In the genomic region with DNA sequence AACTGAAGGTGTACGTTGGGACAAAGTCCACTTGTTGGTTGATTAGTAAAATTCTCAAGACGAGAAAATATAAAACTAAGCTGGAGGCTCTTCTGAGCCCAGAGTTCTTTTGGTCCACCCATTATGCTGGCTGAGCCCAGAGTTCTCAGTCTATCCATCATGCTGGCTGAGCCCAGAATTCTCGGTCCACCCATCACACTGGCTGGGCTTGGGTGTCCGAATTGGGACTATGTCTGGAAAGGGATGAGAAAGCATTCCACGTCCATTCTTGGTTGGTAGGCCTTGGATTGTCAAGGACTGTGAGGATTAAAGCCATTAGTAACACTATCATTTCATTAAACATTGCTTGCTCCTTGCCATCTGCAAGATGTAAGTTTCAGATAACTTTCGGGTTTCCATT, we compare ENCODE assay signal across 23 mouse cellular contexts. TPM values are rescaled to one million over a fixed set of nuclear protein-coding genes. Genes with fewer than 3 reads are reported as not detected.
DNase-seq lines count a peak whose midpoint lies in the region; ATAC-seq and TF ChIP-seq lines count a peak whose summit lies in the region.
"Had no signal": no experiment of that assay in that cellular context is flagged by ENCODE, and none has a peak within 500 bp of the region (broad histone marks: within the 10 kb centered on the region; RNA-seq: fewer than 3 reads in every experiment).

No protein-coding gene starts in this region.

- no peak overlapping the region for H3K9ac ChIP-seq in forebrain, embryonic 15.5 days (replicated peaks)
- no peak overlapping the region for H3K9ac ChIP-seq in lung, embryonic 16.5 days (ENCODE audit: low read length)
- H3K9ac ChIP-seq in MEL (ENCODE audit: control insufficient read depth, low read depth, low read length, poor library complexity, severe bottlenecking): no peak overlapping the region
- H3K9ac ChIP-seq: heart, embryonic 13.5 days; intestine, embryonic 15.5 days; lung, embryonic 14.5 days; neural tube, embryonic 12.5 days had no signal

- no peak overlapping the region for H3K4me2 ChIP-seq in forebrain, embryonic 15.5 days (replicated peaks)
- no peak overlapping the region for H3K4me2 ChIP-seq in lung, embryonic 16.5 days (ENCODE audit: low read depth, low read length)
- H3K4me2 ChIP-seq: heart, embryonic 13.5 days; intestine, embryonic 15.5 days; lung, embryonic 14.5 days; neural tube, embryonic 12.5 days had no signal

- ATAC-seq in forebrain, embryonic 15.5 days (replicated peaks): no peak
- peak; percentile 72 for ATAC-seq in lung, embryonic 16.5 days (ENCODE audit: low read depth)
- ATAC-seq in erythroblast, adult 5-6 weeks (replicated peaks; ENCODE audit: low FRiP score, poor library complexity, severe bottlenecking): no peak
- ATAC-seq: hindbrain, embryonic 16.5 days; intestine, embryonic 15.5 days had no signal

- H3K36me3 ChIP-seq in forebrain, embryonic 10.5 days (replicated peaks): no peaks in the 10 kb centered on the region
- no peaks in the 10 kb centered on the region for H3K36me3 ChIP-seq in forebrain, embryonic 15.5 days
- H3K36me3 ChIP-seq in lung, embryonic 16.5 days (ENCODE audit: control insufficient read depth, insufficient read depth, low read length): no peaks in the 10 kb centered on the region
- peaks cover 0 to 18% of the 10 kb centered on the region in 2 experiments; a peak in 2 of 4 replicates for H3K36me3 ChIP-seq in MEL (ENCODE audit: control insufficient read depth in 1 of 2, insufficient read depth in 2 of 2, low read length in 2 of 2)
- H3K36me3 ChIP-seq: heart, embryonic 13.5 days; intestine, embryonic 15.5 days; neural tube, embryonic 12.5 days had no signal

- TF ChIP-seq RAD21 in MEL (IDR thresholded peaks at IDR 0.05; ENCODE audit: low read depth, low read length): no peak

- H3K27me3 ChIP-seq in forebrain, embryonic 10.5 days (ENCODE audit: poor library complexity, severe bottlenecking): peaks cover 7% of the 10 kb centered on the region; the same call in 1 of the 2 replicates
- H3K27me3 ChIP-seq in forebrain, embryonic 15.5 days: no peaks in the 10 kb centered on the region
- no peaks in the 10 kb centered on the region for H3K27me3 ChIP-seq in lung, embryonic 16.5 days (ENCODE audit: control insufficient read depth, insufficient read depth, low read depth, low read length)
- H3K27me3 ChIP-seq in MEL (ENCODE audit: control insufficient read depth in 1 of 2, insufficient read depth in 2 of 2, low read length in 2 of 2): no peaks in the 10 kb centered on the region
- H3K27me3 ChIP-seq: heart, embryonic 13.5 days; intestine, embryonic 15.5 days; neural tube, embryonic 12.5 days had no signal

- TF ChIP-seq POLR2A in MEL (IDR thresholded peaks at IDR 0.05; ENCODE audit: control insufficient read depth in 1 of 2, insufficient read depth in 1 of 2, low read depth in 1 of 2, low read length in 2 of 2, poor library complexity in 1 of 2): no peak
- no peak for TF ChIP-seq POLR2A in embryonic fibroblast, embryonic 13.5 days (IDR thresholded peaks at IDR 0.05; ENCODE audit: low read depth, low read length)

- no peaks in the 10 kb centered on the region for H3K79me2 ChIP-seq in MEL (ENCODE audit: control insufficient read depth, insufficient read depth, low read length, poor library complexity)

- peaks cover 34% of the 10 kb centered on the region for H3K4me1 ChIP-seq in forebrain, embryonic 10.5 days
- H3K4me1 ChIP-seq in forebrain, embryonic 15.5 days: no peaks in the 10 kb centered on the region
- H3K4me1 ChIP-seq in lung, embryonic 16.5 days (replicated peaks; ENCODE audit: control insufficient read depth, insufficient read depth, low read length): peaks cover 15% of the 10 kb centered on the region
- H3K4me1 ChIP-seq in MEL (ENCODE audit: control insufficient read depth in 1 of 2, insufficient read depth in 2 of 2, low read length in 2 of 2): peaks cover 0 to 35% of the 10 kb centered on the region in 2 experiments; a peak in 2 of 4 replicates
- H3K4me1 ChIP-seq in embryonic fibroblast, embryonic 13.5 days (ENCODE audit: control insufficient read depth, insufficient read depth, low read length): peaks cover 5% of the 10 kb centered on the region; the same call in 1 of the 2 replicates
- H3K4me1 ChIP-seq: intestine, embryonic 15.5 days had no signal

- H3K27ac ChIP-seq in forebrain, embryonic 10.5 days: peak overlapping the region; percentile 58
- no peak overlapping the region for H3K27ac ChIP-seq in forebrain, embryonic 15.5 days (replicated peaks)
- H3K27ac ChIP-seq in lung, embryonic 16.5 days (ENCODE audit: low read length): no peak overlapping the region
- no peak overlapping the region for H3K27ac ChIP-seq in MEL (ENCODE audit: control insufficient read depth, low read depth, low read length)
- peak overlapping the region; percentile 41 for H3K27ac ChIP-seq in embryonic fibroblast, embryonic 13.5 days (ENCODE audit: insufficient read depth, low read length)
- H3K27ac ChIP-seq: heart, adult 2 months; heart, embryonic 13.5 days; intestine, embryonic 15.5 days; layer of hippocampus, adult 2 months; neural tube, embryonic 12.5 days had no signal

- no peak overlapping the region for H3K4me3 ChIP-seq in forebrain, embryonic 10.5 days
- no peak overlapping the region for H3K4me3 ChIP-seq in forebrain, embryonic 15.5 days
- no peak overlapping the region for H3K4me3 ChIP-seq in lung, embryonic 16.5 days (ENCODE audit: low read length)
- H3K4me3 ChIP-seq in MEL (ENCODE audit: control insufficient read depth in 1 of 2, insufficient read depth in 1 of 2, low read depth in 2 of 2, low read length in 2 of 2): no peak overlapping the region
- H3K4me3 ChIP-seq in embryonic fibroblast, embryonic 13.5 days (ENCODE audit: insufficient read depth, low read length): no peak overlapping the region
- H3K4me3 ChIP-seq: heart, adult 2 months; heart, embryonic 13.5 days; intestine, embryonic 15.5 days; layer of hippocampus, adult 2 months; megakaryocyte, embryonic 14.5 days; neural tube, embryonic 12.5 days had no signal

- TF ChIP-seq EP300 in MEL (IDR thresholded peaks at IDR 0.05; ENCODE audit: low read depth in 1 of 2, low read length in 2 of 2): no peak

- DNase-seq in forebrain, embryonic 10.5 days (ENCODE audit: extremely low spot score, low spot score): no peak
- DNase-seq in lung, postnatal 25 days (ENCODE audit: low spot score): no peak
- peak; percentile 42 for DNase-seq in MEL (ENCODE audit: low read depth, low spot score)
- no peak for DNase-seq in embryo, embryonic 10.5 days (ENCODE audit: low spot score)
- DNase-seq: adrenal gland, postnatal 14 days; cerebellum, adult 9-11 months; gastrocnemius, postnatal 36 days; heart, adult 2 months; kidney, postnatal 25 days; lung, embryonic 14.5 days; midbrain, embryonic 14.5 days; right cerebral cortex, postnatal 14 days; spleen, adult 18-20 months had no signal

- no peaks in the 10 kb centered on the region for H3K9me3 ChIP-seq in forebrain, embryonic 10.5 days
- H3K9me3 ChIP-seq in forebrain, embryonic 15.5 days: no peaks in the 10 kb centered on the region
- no peaks in the 10 kb centered on the region for H3K9me3 ChIP-seq in lung, embryonic 16.5 days (ENCODE audit: control insufficient read depth, low read length)
- H3K9me3 ChIP-seq in MEL (replicated peaks; ENCODE audit: insufficient read depth, low read length): no peaks in the 10 kb centered on the region
- H3K9me3 ChIP-seq: heart, embryonic 13.5 days; intestine, embryonic 15.5 days; neural tube, embryonic 12.5 days had no signal

- 73% methylated on average over 6 of the region's 6 CpGs for WGBS in forebrain, embryonic 10.5 days
- WGBS in forebrain, embryonic 15.5 days: 76% methylated on average over 6 of the region's 6 CpGs
- 41% methylated on average over 6 of the region's 6 CpGs for WGBS in lung, embryonic 16.5 days

- no peak for TF ChIP-seq CTCF in MEL (IDR thresholded peaks at IDR 0.05 in 2 of 3, conservative IDR thresholded peaks at IDR 0.05 in 1 of 3; ENCODE audit: control insufficient read depth in 1 of 3, insufficient read depth in 1 of 3, low read depth in 2 of 3, low read length in 3 of 3, poor library complexity in 1 of 3, severe bottlenecking in 1 of 3)
- TF ChIP-seq CTCF in embryonic fibroblast, embryonic 13.5 days (IDR thresholded peaks at IDR 0.05; ENCODE audit: borderline replicate concordance, insufficient read depth, low read length): no peak

TF ChIP-seq in MEL, 35 proteins besides CTCF, POLR2A, EP300 and RAD21:
- TF ChIP-seq CHD2 (IDR thresholded peaks at IDR 0.05; ENCODE audit: low read length) (no peak), GATA1 (IDR thresholded peaks at IDR 0.05; ENCODE audit: low read depth, low read length) (peak; percentile 29; the same call in 1 of the 2 replicates)
TF ChIP-seq in MEL: peak in this region for 1.

RNA-seq across cellular contexts. Expression of a gene that starts 38.7 kb away (rescaled TPM):
- 9.2 and 9.7 TPM in 2 replicates for polyA plus RNA-seq in forebrain, embryonic 10.5 days (2016; fragmentation: Nextera tagmentation; extraction: Ambion mirVana)
- 20.1 and 22.0 TPM in 2 replicates for polyA plus RNA-seq in forebrain, embryonic 15.5 days (2015; fragmentation: Nextera tagmentation; extraction: Ambion mirVana)
- 22.3 and 24.8 TPM in 2 replicates for polyA plus RNA-seq in lung, embryonic 16.5 days (2015; fragmentation: Nextera tagmentation; extraction: Ambion mirVana)
- 14.3 and 14.9 TPM in 2 replicates for total RNA-seq in MEL (2012; rRNA removed)
- 10 to 100 TPM in 1 of 2 experiments, not detected in 1; 18.1 TPM for polyA plus RNA-seq in MEL (2012; ENCODE audit: insufficient read depth in 1 of 2, insufficient read length in 2 of 2, low read depth in 1 of 2, low replicate concordance in 2 of 2, missing spikeins in 1 of 2)
- polyA plus RNA-seq in embryonic fibroblast, embryonic 13.5 days (2011; ENCODE audit: insufficient read length, low read depth, missing spikeins): 10.9 and 12.9 TPM in 2 replicates
- total RNA-seq in erythroblast, adult 5-6 weeks (2015; ENCODE audit: low replicate concordance): 3.6 and 4.8 TPM in 2 replicates
- total RNA-seq in erythroblast, adult 5-6 weeks (2017; ENCODE audit: low replicate concordance): 3.6 and 6.7 TPM in 2 replicates

Comparison
In these comparisons a context has a peak if more than half of its experiments do, and no peak if none do; other contexts are left out.
1. H3K27ac ChIP-seq: peak in forebrain, embryonic 10.5 days (single experiment) and embryonic fibroblast, embryonic 13.5 days (single experiment); none in forebrain, embryonic 15.5 days (single experiment), lung, embryonic 16.5 days (single experiment) and MEL (single experiment).